Mouse (Mus musculus) gastrocnemius, postnatal 4 days (tissue): ENCODE measurements around the gene Cfap46. TPM values are rescaled to one million over a fixed set of nuclear protein-coding genes. Genes with fewer than 3 reads are reported as not detected.

Experiments
- DNase-seq, 2 experiments: peaks; one replicate each; pipeline ENCODE4 v3.0.0; 2021 to 2022; ENCODE audit warnings: low spot score in 2 of 2, mixed read lengths in 2 of 2
- total RNA-seq, 2 experiments: library from RNA; stranded (reverse); gene quantifications; 2 replicates each; pipeline ENCODE4 v1.2.3; 2021

Gene Cfap46
- total RNA-seq, 2 experiments from 2014 or later, result 0.17 to 0.52 TPM

DNA sequence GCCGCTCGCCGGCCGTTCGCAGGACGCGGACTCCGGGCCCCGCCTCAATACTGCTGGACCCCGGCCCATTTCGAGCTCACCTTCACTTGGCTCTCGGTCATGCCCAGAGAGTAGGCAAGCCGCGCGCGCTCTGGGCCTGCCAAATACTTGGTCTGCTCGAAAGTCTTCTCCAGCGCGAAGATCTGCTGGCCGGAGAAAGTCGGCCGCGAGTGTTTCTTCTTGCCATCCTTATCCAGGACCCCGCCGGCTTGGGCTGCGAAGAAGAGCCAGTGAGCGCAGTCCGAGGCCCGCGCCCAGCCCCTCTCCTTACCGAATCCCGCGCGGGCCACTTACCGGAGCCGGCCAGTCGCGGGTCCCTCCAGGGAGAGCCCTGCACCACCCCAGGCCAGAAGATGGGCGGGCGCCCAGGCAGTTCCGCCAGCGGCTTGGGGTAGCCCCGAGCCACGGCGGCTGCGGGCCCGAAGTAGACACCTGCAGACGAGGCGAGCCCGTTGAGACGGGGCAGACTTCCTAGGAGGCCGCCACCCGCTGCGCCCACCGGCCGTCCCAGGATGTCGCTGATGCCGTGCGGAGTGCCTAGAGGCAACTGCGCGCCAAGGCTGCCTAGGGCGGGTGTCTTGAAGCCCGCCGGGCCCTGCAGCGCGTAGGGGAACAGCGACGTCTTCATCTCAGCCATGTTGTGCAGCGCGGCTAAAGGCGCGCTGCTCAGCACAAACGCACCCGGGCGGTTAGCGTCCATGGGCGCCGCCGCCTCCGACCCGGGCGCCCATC, 101.6 kb downstream of the Cfap46 start:
- DNase-seq, result peak in 1 of 2 experiments; percentile 27

DNA sequence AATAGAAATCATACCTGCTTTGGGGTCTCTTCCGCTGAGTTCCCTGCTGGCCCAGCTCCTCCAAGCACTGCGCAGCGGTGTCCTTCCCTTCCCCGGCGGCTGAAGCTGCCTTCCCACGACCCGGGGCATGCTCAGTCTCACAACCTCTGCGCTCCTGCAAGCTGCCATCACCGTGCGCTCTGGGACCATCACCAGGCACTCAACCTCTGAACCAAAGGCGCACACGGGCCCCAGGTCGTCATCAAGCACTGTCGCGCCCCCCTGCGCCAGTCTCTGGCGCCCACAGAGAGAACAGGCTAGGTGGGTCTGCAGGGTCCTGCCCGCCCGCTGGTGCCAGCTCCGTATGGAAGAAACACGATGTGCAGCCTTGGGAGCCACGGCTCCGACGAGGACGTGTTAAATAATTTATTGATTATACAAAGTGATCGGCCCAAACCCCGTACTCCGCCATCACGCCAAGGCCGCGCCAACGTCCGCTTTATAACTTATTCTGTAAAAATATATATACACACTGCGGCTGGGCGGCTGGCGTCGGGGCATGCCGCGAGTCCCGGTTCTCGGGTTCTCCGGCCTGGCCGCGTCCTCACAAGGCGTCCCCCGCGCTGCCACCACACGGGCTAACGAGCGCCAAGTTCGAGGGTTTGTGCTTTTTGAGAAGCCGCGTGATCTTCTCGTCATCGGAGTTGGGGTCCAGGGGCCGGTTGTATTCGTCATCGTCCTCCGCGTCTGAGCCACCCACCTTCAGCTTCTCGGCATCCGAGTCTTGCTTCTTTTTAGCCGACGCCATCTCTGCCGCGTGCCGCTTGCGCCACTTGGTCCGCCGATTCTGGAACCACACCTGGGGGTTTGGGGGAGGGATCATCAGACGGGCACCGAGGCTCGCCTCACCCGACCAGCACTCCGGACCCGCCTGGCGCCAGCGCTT, 102.5 kb downstream of the Cfap46 start:
- peak in 1 of 2 experiments; percentile 22 for DNase-seq

DNA sequence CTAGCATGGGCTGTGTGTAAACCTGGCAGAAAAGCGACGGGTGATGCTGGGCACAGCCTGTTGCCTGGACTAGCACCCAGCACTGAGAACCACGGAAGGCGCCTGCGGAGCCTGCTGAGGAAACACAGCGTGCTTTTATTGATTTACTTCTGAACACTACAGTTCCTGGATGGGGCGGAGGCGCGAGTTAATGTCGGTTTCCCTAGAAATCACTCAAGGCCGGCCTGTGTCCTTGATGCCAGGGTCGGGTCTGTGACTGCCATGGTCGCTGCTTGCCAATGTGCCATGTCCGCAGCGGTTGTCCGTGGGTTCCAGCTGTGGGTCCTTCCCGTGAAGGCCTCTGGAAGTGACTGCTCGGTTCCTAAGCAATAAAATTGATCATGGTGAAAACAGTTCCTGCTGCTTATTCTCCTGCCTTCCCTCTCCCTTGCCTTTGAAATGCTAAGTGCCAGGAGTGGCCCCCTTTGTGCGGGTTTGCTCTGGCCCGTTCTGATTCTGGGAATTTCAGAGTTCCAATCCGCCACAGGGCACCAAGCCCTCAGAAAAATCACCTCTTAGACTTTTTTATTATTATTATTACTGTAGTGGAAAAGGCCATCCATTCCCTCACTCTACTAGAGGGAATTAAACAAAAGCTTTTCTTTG, 104.2 kb downstream of the Cfap46 start:
- DNase-seq, result no peak

DNA sequence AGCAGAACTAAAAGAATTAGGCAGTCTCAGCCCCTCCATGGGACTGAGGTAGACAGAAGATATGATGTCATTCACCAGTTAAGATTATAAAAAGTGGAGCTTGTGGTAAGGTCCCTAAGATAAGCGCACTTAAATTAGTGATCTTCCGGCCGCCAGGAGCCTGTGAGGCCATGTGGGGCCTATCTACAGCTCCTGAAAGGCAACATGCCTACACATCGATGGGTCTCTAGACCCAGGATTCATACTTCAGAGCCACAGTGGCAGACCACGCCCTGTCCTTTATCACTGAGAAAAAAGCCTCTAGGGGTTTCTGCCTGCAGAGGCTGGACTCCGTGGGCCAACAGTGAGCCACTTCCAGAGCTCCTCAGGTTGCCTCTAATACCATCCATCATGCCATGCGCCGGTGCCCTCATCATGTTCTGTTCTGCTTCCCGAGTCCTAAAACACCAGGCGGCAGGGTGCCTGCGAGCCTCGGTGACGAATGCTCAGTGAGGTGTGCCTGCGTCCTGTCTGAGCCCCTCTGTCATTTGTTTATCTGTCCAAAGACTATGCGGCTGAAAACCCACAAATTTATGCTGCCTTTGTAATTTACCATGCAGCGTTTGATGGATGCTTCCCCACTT, 107.4 kb downstream of the Cfap46 start:
- no peak for DNase-seq

DNA sequence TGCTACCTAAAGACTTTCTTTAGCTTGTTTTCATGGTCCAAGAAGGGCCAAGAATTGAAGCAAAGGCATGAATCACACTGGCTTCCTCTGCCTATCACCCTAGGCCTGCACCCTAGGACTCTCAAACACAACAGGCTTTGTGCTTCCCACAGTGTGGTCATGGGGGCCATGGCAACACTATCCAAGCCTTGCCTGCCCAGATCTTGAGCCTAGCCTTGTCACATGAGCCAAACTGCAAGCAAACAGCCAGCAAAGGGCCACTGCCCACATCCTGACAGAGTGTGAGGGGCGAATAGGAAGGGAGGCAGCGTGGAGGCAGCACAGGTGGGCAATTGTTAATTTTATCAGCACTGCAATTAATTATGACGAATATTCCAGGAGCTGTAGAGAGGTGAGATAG, 111.0 kb downstream of the Cfap46 start:
- DNase-seq, result no peak

DNA sequence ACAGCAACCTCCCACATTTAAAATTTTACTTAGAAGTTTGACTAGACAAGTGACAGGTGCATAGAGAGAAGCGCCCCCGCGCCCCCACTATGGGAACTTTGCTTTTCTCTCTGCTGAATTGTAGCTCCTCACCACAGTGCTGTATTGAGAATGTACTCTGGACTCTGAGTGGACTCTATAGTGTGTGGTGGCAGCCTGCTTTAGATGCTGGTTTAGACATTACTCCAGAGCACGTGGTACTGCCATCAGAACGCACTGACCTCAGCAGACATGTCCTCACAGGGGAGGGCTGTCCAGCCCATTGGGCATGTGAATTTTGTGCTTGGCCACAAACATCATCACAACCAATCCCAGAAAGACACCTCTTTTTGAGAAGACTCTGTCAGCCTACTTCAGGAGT, 112.8 kb downstream of the Cfap46 start:
- no peak for DNase-seq

DNA sequence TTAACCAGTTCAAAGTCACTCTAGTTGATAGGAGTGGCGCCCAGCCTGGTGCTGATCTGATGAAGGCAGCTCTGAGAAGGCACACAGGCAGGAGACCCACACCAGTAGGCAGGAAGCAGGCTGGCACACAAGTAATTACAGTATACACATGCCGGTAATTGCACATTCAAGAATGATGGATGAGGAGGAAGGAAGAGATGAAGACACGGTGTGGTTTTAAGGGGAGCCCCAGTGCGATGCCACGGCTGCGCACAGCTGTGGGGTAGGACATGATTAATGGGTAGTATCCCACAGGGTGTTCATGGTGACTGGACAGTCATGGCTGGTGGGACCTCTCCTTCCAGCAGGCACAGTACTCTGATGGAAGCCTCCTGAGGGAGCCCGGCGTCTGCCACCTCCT, 117.1 kb downstream of the Cfap46 start:
- DNase-seq, result no peak

DNA sequence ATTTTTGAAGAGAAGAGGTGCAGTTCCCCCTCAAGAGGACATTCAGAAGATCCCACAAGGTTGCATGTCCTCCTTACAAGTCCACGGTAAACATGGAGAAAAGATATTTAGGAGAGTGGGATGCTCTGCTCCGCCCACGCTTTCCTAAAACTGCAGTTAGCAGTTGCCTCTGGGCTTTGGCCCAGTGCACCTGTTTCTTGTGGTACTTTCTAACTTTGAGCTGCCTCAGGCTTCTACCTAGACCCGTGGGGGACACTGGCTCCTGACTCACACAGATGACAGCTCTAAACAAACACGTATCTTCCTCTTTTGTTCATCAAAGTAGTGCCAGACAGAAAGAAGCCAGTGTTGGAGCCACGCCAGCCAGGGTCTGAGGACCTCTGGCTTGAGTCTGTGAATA, 117.6 kb downstream of the Cfap46 start:
- no peak for DNase-seq

DNA sequence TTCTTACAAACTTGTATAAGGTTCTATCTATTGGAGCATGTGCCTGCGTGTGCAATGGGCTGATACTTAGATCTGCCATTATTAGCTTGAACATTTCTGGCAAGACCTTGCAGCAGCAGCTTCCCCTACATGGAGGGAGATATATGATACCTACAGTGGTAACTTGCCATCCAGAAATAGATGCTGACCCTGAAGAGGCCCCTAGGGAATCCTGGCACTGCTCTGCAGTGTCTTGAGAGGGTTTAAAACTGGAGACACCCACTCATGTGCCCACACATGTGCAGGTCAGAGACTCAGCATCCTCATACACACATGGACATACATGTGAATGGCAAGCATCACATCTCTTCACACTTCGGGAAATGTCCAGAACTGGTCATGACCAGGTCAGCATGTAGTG, 119.5 kb downstream of the Cfap46 start:
- no peak for DNase-seq

DNA sequence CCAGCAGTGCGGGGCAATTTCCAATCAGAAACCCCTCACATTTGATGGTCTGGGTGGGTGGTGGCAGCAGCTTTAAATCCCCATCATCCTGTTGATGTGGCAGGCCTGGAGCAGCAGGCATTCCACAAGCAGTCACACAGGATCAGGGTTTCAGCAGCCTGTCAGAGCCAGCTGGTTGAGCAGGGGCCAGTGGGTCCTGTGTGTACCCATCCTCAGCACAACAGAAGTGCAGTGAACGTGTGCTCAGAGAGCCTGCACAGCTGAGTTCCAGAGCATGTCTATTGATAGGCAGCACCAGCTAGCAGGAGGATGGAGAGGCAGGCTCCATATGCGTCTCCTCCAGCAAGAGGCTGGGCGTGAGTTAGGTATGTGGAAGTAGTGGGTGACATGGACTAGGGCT, 120.2 kb downstream of the Cfap46 start:
- no peak for DNase-seq

DNA sequence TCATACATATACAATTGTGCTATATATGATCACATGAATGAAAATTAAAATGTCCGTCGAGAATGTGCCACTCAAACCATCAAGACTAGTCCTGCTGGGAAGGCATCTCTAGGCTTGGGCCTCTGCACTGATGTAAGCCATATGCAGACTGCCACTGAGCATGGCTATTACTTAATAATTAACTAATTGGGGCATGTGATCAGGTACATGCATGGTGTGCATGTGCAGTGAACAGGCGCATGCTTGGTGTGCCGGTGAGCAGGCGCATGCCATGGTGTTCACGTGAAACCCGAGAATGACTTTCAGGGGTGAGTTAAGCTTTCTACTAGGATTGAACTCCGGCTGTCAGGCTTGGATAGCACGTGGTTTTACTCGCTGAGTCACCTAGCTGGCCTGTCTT, 124.0 kb downstream of the Cfap46 start:
- no peak for DNase-seq

DNA sequence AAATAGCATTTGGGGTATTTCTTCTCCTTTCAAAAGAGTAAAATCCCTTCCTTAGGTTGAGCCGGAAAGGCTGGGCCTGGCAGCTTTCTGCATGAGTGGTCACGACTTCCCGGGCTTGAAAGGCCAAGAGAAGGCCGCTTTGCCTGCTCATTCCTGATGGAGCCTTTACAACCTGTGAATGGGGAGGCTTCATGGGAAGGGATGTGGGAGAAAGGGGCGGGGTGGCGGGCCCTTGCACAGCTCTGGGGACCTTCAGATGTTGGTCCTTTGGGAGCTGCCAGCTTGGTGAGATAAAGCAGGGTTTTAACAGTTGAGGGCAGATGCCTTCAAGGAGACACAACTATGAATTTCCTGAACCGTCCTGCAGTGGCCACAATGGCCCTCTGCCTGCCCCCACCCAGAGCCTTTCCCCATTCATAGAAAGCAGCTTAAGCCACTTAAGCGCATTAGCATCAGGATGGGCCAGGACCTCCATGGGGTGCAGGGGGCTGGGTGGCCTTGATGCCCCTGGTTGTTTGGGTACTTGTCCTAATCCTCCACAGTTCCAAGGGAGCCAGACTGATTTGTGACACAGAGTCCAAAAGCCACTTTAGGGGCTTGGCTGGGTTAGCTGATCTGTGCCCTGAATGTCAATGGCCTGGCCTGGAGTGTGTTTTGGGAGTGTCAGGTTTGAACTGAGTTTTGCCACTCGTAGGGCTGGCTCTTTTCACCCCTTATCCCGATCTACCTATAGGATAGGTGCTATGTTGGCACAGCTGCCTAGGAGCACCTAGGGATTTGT, 126.7 kb downstream of the Cfap46 start:
- DNase-seq, result no peak

DNA sequence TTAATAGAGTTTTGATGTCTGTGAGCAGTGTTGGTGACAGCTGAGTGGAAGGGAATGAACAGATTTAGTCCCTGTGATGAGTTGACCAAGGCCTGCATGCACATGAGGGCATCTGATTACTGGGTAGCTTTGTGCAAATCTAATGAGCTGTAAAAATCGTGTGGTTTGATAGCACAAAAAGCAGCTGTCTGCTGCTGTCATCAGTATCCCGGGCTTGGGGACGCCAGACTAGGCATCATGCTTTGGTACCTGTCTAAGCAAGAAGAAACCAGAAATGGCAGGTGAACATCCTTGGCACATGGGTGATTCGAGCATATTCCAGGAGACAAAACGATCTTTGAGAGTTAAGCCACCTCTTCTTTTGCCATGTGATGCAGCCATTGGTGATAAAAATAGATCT, 127.3 kb downstream of the Cfap46 start:
- DNase-seq, result no peak

DNA sequence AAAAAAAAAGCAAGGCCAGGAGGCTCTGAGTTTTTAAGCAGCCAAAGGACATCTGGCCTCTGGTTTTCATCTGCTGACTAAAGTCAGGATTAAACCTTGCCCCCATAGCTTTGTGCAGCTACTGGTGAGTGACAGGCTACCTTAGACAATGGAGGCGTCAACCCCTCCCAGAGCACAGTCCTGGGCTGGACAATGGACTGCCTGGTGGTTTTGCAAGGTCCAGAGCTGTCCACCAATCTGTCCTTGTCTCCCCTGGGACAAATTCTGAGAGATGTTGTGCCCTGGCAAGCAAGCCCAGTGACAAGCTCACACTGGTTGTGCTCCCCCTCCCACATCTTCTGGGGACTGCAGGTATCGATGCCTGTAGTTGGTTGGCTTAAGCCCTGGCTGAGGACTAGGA, 132.1 kb downstream of the Cfap46 start:
- no peak for DNase-seq

Other genes with a start within 250 kb of the Cfap46 start
- under 1 TPM in 1 of 2 experiments, not detected in 1; 0.22 TPM for gene Nkx6-2, start 101.0 kb downstream of the Cfap46 start, total RNA-seq
- gene Adgra1, start 150.4 kb upstream of the Cfap46 start, total RNA-seq, result under 1 TPM; 0.05 TPM
- 1 to 10 TPM in 1 of 2 experiments, under 1 TPM in 1; 0.91 to 1.0 TPM for gene Kndc1, start 210.9 kb upstream of the Cfap46 start, total RNA-seq